Mouse (Mus musculus): Measurements from ENCODE around the gene Wdr63. TPM values are rescaled to one million over a fixed set of nuclear protein-coding genes. Genes with fewer than 3 reads are reported as not detected.
A peak's percentile ranks its signal among the peaks of the same experiment; 100 is the strongest.

The Wdr63 gene
- total and polyA plus RNA-seq, 3 experiments = not detected

DNA sequence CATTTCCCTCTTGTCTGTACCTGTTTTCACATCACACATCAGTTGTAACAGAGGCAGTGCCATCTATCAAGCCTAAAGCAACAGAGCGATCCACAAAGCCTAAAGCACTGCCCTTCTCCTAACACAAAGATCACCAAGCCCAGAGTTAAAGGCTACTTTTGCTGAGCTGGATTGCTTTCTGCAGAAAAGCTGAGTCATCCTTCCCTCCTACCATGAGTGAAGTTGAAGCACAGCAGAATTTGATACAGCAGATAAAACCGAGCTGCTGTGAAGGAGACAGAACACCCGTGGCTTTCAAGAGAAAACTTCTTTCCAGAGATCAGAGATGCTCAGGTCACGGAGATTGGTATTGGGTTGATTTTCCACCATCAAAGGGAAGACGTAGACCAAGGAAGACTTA is 38.2 kb upstream of the Wdr63 start (continued):
- TF ChIP-seq MAX (IDR thresholded peaks at IDR 0.05; ENCODE audit: low read length) = peak; percentile 42; the same call in 1 of the 2 replicates
- TF ChIP-seq KAT2A (conservative IDR thresholded peaks at IDR 0.05; ENCODE audit: low read depth, low read length) = no peak
- TF ChIP-seq MYB (IDR thresholded peaks at IDR 0.05; ENCODE audit: low read depth, low read length) = no peak
- TF ChIP-seq RAD21 (IDR thresholded peaks at IDR 0.05; ENCODE audit: low read depth, low read length) = no peak
- no peak for TF ChIP-seq ZC3H11A (IDR thresholded peaks at IDR 0.05; ENCODE audit: low read depth, low read length)
- TF ChIP-seq RCOR1 (IDR thresholded peaks at IDR 0.05; ENCODE audit: low read depth, low read length) = 0 out of 2 replicates have a peak, but pooled peaks have one; percentile 31
- no peak for TF ChIP-seq NRF1 (IDR thresholded peaks at IDR 0.05; ENCODE audit: insufficient read depth, low read depth, low read length, poor library complexity, severe bottlenecking)
- TF ChIP-seq MAZ (IDR thresholded peaks at IDR 0.05; ENCODE audit: low read depth, low read length) = no peak
- no peak for TF ChIP-seq ZMIZ1 (IDR thresholded peaks at IDR 0.05; ENCODE audit: low read depth, low read length)
- no peak for TF ChIP-seq HCFC1 (IDR thresholded peaks at IDR 0.05; ENCODE audit: low read depth, low read length)
- TF ChIP-seq TCF12 (IDR thresholded peaks at IDR 0.05; ENCODE audit: low read depth, low read length) = no peak
- TF ChIP-seq USF1 (IDR thresholded peaks at IDR 0.05; ENCODE audit: low read depth, low read length) = no peak

DNA sequence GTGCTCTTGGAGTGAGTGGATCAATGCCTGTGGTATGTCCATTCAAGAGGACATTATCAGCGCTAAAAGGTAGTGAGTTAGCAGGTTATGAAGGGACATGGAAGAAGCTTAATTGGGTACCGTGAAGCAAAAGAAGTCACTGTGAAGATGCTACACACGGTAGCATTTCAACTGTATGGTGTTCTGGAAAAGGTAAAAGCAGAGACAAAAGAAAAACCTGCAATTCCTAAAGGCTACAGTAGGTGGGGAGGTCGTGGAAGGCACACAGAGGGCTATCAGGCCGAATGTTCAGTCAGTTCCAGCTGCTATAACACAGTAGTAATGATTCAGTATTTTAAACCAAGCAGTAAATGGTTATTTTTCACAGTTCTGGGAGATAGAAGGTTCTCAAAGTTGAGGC is 37.6 kb upstream of the Wdr63 start:
- TF ChIP-seq SIN3A (IDR thresholded peaks at IDR 0.05; ENCODE audit: low read length) = no peak
- TF ChIP-seq CTCF (IDR thresholded peaks at IDR 0.05 in 2 of 3, conservative IDR thresholded peaks at IDR 0.05 in 1 of 3; ENCODE audit: control insufficient read depth in 1 of 3, insufficient read depth in 1 of 3, low read depth in 2 of 3, low read length in 3 of 3, poor library complexity in 1 of 3, severe bottlenecking in 1 of 3) = peak in 2 of 3 experiments; percentile 20 to 38; a peak in 3 of 6 replicates
- peak; percentile 68 for DNase-seq (ENCODE audit: low read depth, low spot score)
- H3K27ac ChIP-seq (ENCODE audit: control insufficient read depth, low read depth, low read length) = peak overlapping the region; percentile 29; the same call in 1 of the 2 replicates
- peak overlapping the region; percentile 36 to 41; a peak in 3 of 4 replicates for H3K4me3 ChIP-seq (ENCODE audit: control insufficient read depth in 1 of 2, insufficient read depth in 1 of 2, low read depth in 2 of 2, low read length in 2 of 2)
- H3K27me3 ChIP-seq (ENCODE audit: control insufficient read depth in 1 of 2, insufficient read depth in 2 of 2, low read length in 2 of 2) = no peaks in the 10 kb centered on the region; a peak in 2 of 4 replicates
- H3K79me2 ChIP-seq (ENCODE audit: control insufficient read depth, insufficient read depth, low read length, poor library complexity) = no peaks in the 10 kb centered on the region
- H3K36me3 ChIP-seq (ENCODE audit: control insufficient read depth in 1 of 2, insufficient read depth in 2 of 2, low read length in 2 of 2) = peaks cover 0 to 2% of the 10 kb centered on the region in 2 experiments; a peak in 2 of 4 replicates
- H3K4me1 ChIP-seq (ENCODE audit: control insufficient read depth in 1 of 2, insufficient read depth in 2 of 2, low read length in 2 of 2) = peaks cover 6 to 7% of the 10 kb centered on the region in 2 experiments
- H3K9me3 ChIP-seq (replicated peaks; ENCODE audit: insufficient read depth, low read length) = no peaks in the 10 kb centered on the region
- H3K9ac ChIP-seq (ENCODE audit: control insufficient read depth, low read depth, low read length, poor library complexity, severe bottlenecking) = peak overlapping the region; percentile 29

DNA sequence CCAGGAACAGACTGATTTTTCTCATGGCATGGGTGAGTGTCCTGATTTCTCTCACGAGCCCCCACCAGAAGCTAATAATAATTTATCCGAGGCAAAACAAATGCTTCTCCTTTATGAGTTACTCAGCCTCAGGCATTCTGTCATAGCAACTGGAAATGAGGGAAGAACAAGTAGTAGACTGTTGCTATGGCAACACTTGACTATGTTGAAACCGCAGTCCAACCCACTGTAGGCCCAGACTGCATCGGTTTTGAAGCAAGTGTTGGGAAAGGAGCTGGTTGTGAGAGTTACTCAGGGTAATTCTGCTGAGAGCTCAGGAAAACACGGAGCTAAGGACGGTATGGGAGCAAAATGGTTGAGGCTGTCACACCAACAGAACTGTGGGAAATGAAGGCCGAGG is 34.6 kb upstream of the Wdr63 start:
- TF ChIP-seq NELFE (IDR thresholded peaks at IDR 0.05; ENCODE audit: low read depth, low read length) = no peak
- no peak for TF ChIP-seq KAT2A (conservative IDR thresholded peaks at IDR 0.05; ENCODE audit: low read depth, low read length)
- TF ChIP-seq SIN3A (IDR thresholded peaks at IDR 0.05; ENCODE audit: low read length) = no peak
- no peak for TF ChIP-seq CHD2 (IDR thresholded peaks at IDR 0.05; ENCODE audit: low read length)
- TF ChIP-seq RCOR1 (IDR thresholded peaks at IDR 0.05; ENCODE audit: low read depth, low read length) = no peak
- TF ChIP-seq NRF1 (IDR thresholded peaks at IDR 0.05; ENCODE audit: insufficient read depth, low read depth, low read length, poor library complexity, severe bottlenecking) = no peak
- TF ChIP-seq USF2 (IDR thresholded peaks at IDR 0.05; ENCODE audit: borderline replicate concordance in 1 of 2, insufficient read depth in 1 of 2, low read depth in 1 of 2, low read length in 2 of 2) = no peak
- no peak for TF ChIP-seq MAZ (IDR thresholded peaks at IDR 0.05; ENCODE audit: low read depth, low read length)
- TF ChIP-seq JUND (IDR thresholded peaks at IDR 0.05; ENCODE audit: low read depth, low read length) = no peak
- TF ChIP-seq RAD21 (IDR thresholded peaks at IDR 0.05; ENCODE audit: low read depth, low read length) = no peak
- TF ChIP-seq MAX (IDR thresholded peaks at IDR 0.05; ENCODE audit: low read length) = no peak
- no peak for TF ChIP-seq MYB (IDR thresholded peaks at IDR 0.05; ENCODE audit: low read depth, low read length)
- TF ChIP-seq CHD1 (IDR thresholded peaks at IDR 0.05; ENCODE audit: low read depth, low read length) = no peak
- TF ChIP-seq GATA1 (IDR thresholded peaks at IDR 0.05; ENCODE audit: low read depth, low read length) = no peak
- TF ChIP-seq ZNF384 (IDR thresholded peaks at IDR 0.05; ENCODE audit: low read depth, low read length) = no peak
- TF ChIP-seq E2F4 (IDR thresholded peaks at IDR 0.05; ENCODE audit: borderline replicate concordance, low read depth, low read length) = no peak
- TF ChIP-seq UBTF (IDR thresholded peaks at IDR 0.05; ENCODE audit: borderline replicate concordance, insufficient read depth, low read depth, low read length) = no peak
- no peak for TF ChIP-seq ELF1 (IDR thresholded peaks at IDR 0.05; ENCODE audit: low read depth, low read length)
- TF ChIP-seq CTCF (IDR thresholded peaks at IDR 0.05 in 2 of 3, conservative IDR thresholded peaks at IDR 0.05 in 1 of 3; ENCODE audit: control insufficient read depth in 1 of 3, insufficient read depth in 1 of 3, low read depth in 2 of 3, low read length in 3 of 3, poor library complexity in 1 of 3, severe bottlenecking in 1 of 3) = no peak
- Histone ChIP-seq H3K4me1 (ENCODE audit: control insufficient read depth in 1 of 2, insufficient read depth in 2 of 2, low read length in 2 of 2) (peaks cover 6 to 7% of the 10 kb centered on the region in 2 experiments), H3K9me3 (replicated peaks; ENCODE audit: insufficient read depth, low read length) (no peaks in the 10 kb centered on the region), H3K79me2 (ENCODE audit: control insufficient read depth, insufficient read depth, low read length, poor library complexity) (no peaks in the 10 kb centered on the region), H3K27me3 (ENCODE audit: control insufficient read depth in 1 of 2, insufficient read depth in 2 of 2, low read length in 2 of 2) (no peaks in the 10 kb centered on the region; a peak in 1 of 4 replicates), H3K36me3 (ENCODE audit: control insufficient read depth in 1 of 2, insufficient read depth in 2 of 2, low read length in 2 of 2) (peaks cover 0 to 2% of the 10 kb centered on the region in 2 experiments; a peak in 2 of 4 replicates), H3K27ac (ENCODE audit: control insufficient read depth, low read depth, low read length) (no peak overlapping the region), H3K4me3 (ENCODE audit: control insufficient read depth in 1 of 2, insufficient read depth in 1 of 2, low read depth in 2 of 2, low read length in 2 of 2) (no peak overlapping the region), H3K9ac (ENCODE audit: control insufficient read depth, low read depth, low read length, poor library complexity, severe bottlenecking) (no peak overlapping the region)
- no peak for DNase-seq (ENCODE audit: low read depth, low spot score)

Data from MEL (cell line).